In the genomic region with DNA sequence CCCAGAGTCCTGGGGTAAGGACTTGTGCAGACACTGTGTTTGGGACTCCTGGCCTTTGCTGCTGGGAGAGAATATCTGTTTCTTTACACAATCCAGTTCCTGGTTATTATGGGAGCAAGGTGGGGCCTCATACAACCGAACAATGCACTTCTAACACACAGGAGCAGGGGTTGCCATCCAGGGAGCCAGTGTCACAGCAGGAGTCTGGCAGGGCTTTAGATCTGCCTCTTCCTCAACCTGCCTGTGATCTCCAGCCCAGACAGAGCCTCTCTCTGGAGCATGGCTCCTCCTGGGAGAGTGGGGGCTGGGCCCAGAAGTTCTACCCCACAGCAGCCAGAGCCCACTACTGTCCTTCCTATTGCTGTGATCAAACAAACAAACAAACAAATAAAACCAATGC, we compare ENCODE assay signal across 21 mouse cellular contexts.
DNase-seq lines count a peak whose midpoint lies in the region; ATAC-seq lines count a peak whose summit lies in the region.
"Had no signal": no experiment of that assay in that cellular context is flagged by ENCODE, and none has a peak within 500 bp of the region (broad histone marks: within the 10 kb centered on the region; RNA-seq: fewer than 3 reads in every experiment).

No protein-coding gene starts in this region.

- no peaks in the 10 kb centered on the region for H3K27me3 ChIP-seq in hindbrain, embryonic 13.5 days
- no peaks in the 10 kb centered on the region for H3K27me3 ChIP-seq in hindbrain, embryonic 12.5 days
- no peaks in the 10 kb centered on the region for H3K27me3 ChIP-seq in hindbrain, embryonic 16.5 days (replicated peaks; ENCODE audit: control insufficient read depth, insufficient read depth, low read length)
- 0 out of 2 replicates have a peak, but pooled peaks cover 4% of the 10 kb centered on the region for H3K27me3 ChIP-seq in hindbrain, embryonic 14.5 days (ENCODE audit: control insufficient read depth, insufficient read depth, low read length)
- H3K27me3 ChIP-seq in neural tube, embryonic 15.5 days (replicated peaks), result no peaks in the 10 kb centered on the region
- H3K27me3 ChIP-seq: embryonic facial prominence, embryonic 13.5 days; forebrain, embryonic 15.5 days had no signal

- no peaks in the 10 kb centered on the region for H3K9me3 ChIP-seq in hindbrain, embryonic 13.5 days
- no peaks in the 10 kb centered on the region for H3K9me3 ChIP-seq in hindbrain, embryonic 12.5 days (replicated peaks)
- no peaks in the 10 kb centered on the region for H3K9me3 ChIP-seq in hindbrain, embryonic 16.5 days (ENCODE audit: control insufficient read depth, low read length)
- H3K9me3 ChIP-seq in hindbrain, embryonic 14.5 days (ENCODE audit: control insufficient read depth, low read length), result no peaks in the 10 kb centered on the region
- H3K9me3 ChIP-seq in neural tube, embryonic 15.5 days (replicated peaks), result no peaks in the 10 kb centered on the region
- H3K9me3 ChIP-seq: embryonic facial prominence, embryonic 13.5 days; forebrain, embryonic 13.5 days; forebrain, embryonic 15.5 days had no signal

- no peak for ATAC-seq in hindbrain, embryonic 13.5 days (ENCODE audit: low FRiP score)
- no peak for ATAC-seq in hindbrain, embryonic 12.5 days (ENCODE audit: low FRiP score)
- peak; percentile 24; the same call in 1 of the 2 replicates for ATAC-seq in hindbrain, embryonic 16.5 days
- ATAC-seq in hindbrain, embryonic 14.5 days (ENCODE audit: low FRiP score), result no peak
- no peak for ATAC-seq in neural tube, embryonic 15.5 days (ENCODE audit: low FRiP score)
- ATAC-seq: activated CD4-positive, CD25-positive, alpha-beta regulatory T cell, adult 4 months; forebrain, embryonic 13.5 days; forebrain, embryonic 15.5 days; forebrain, postnatal 0 days had no signal

- no peaks in the 10 kb centered on the region for H3K36me3 ChIP-seq in hindbrain, embryonic 13.5 days
- H3K36me3 ChIP-seq in hindbrain, embryonic 12.5 days, result no peaks in the 10 kb centered on the region
- H3K36me3 ChIP-seq in hindbrain, embryonic 16.5 days (ENCODE audit: control insufficient read depth, insufficient read depth, low read length), result no peaks in the 10 kb centered on the region
- no peaks in the 10 kb centered on the region for H3K36me3 ChIP-seq in hindbrain, embryonic 14.5 days (replicated peaks; ENCODE audit: control insufficient read depth, insufficient read depth)
- no peaks in the 10 kb centered on the region for H3K36me3 ChIP-seq in neural tube, embryonic 15.5 days
- H3K36me3 ChIP-seq: embryonic facial prominence, embryonic 13.5 days; forebrain, embryonic 15.5 days had no signal

- no peak overlapping the region for H3K4me3 ChIP-seq in hindbrain, embryonic 13.5 days
- H3K4me3 ChIP-seq in hindbrain, embryonic 12.5 days, result no peak overlapping the region
- H3K4me3 ChIP-seq in hindbrain, embryonic 16.5 days (ENCODE audit: low read length), result no peak overlapping the region
- H3K4me3 ChIP-seq in hindbrain, embryonic 14.5 days (replicated peaks; ENCODE audit: low read length), result no peak overlapping the region
- H3K4me3 ChIP-seq in neural tube, embryonic 15.5 days (replicated peaks), result no peak overlapping the region
- H3K4me3 ChIP-seq: embryonic facial prominence, embryonic 13.5 days; forebrain, embryonic 13.5 days; forebrain, embryonic 15.5 days had no signal

- 45% methylated on average over 1 of the region's 1 CpGs for WGBS in hindbrain, embryonic 13.5 days
- 48% methylated on average over 1 of the region's 1 CpGs for WGBS in hindbrain, embryonic 12.5 days
- WGBS in hindbrain, embryonic 16.5 days, result 82% methylated on average over 1 of the region's 1 CpGs
- WGBS in hindbrain, embryonic 14.5 days, result 58% methylated on average over 1 of the region's 1 CpGs
- WGBS in neural tube, embryonic 15.5 days, result 68% methylated on average over 1 of the region's 1 CpGs

- no peak overlapping the region for H3K9ac ChIP-seq in hindbrain, embryonic 13.5 days
- no peak overlapping the region for H3K9ac ChIP-seq in hindbrain, embryonic 12.5 days
- H3K9ac ChIP-seq in hindbrain, embryonic 16.5 days (ENCODE audit: low read depth, low read length), result no peak overlapping the region
- no peak overlapping the region for H3K9ac ChIP-seq in hindbrain, embryonic 14.5 days
- no peak overlapping the region for H3K9ac ChIP-seq in neural tube, embryonic 15.5 days (replicated peaks)
- H3K9ac ChIP-seq: embryonic facial prominence, embryonic 13.5 days; forebrain, embryonic 13.5 days; forebrain, embryonic 15.5 days; forebrain, postnatal 0 days had no signal

- H3K27ac ChIP-seq in hindbrain, embryonic 13.5 days, result peak overlapping the region; percentile 70; the same call in 1 of the 2 replicates
- H3K27ac ChIP-seq in hindbrain, embryonic 12.5 days, result no peak overlapping the region
- no peak overlapping the region for H3K27ac ChIP-seq in hindbrain, embryonic 16.5 days (ENCODE audit: low read depth, low read length)
- no peak overlapping the region for H3K27ac ChIP-seq in hindbrain, embryonic 14.5 days
- 0 out of 2 replicates have a peak overlapping the region, but pooled peaks have one; percentile 29 for H3K27ac ChIP-seq in neural tube, embryonic 15.5 days (replicated peaks)
- H3K27ac ChIP-seq: embryonic facial prominence, embryonic 13.5 days; forebrain, embryonic 13.5 days; forebrain, embryonic 15.5 days had no signal

- peaks cover 31% of the 10 kb centered on the region for H3K4me1 ChIP-seq in hindbrain, embryonic 13.5 days (replicated peaks)
- H3K4me1 ChIP-seq in hindbrain, embryonic 12.5 days, result no peaks in the 10 kb centered on the region
- no peaks in the 10 kb centered on the region for H3K4me1 ChIP-seq in hindbrain, embryonic 16.5 days (ENCODE audit: control insufficient read depth, insufficient read depth, low read depth, low read length)
- H3K4me1 ChIP-seq in hindbrain, embryonic 14.5 days (replicated peaks; ENCODE audit: control insufficient read depth, insufficient read depth, low read length), result peaks cover 4% of the 10 kb centered on the region; the same call in 1 of the 2 replicates
- peaks cover 22% of the 10 kb centered on the region for H3K4me1 ChIP-seq in neural tube, embryonic 15.5 days
- H3K4me1 ChIP-seq: embryonic facial prominence, embryonic 13.5 days had no signal

- H3K4me2 ChIP-seq in hindbrain, embryonic 13.5 days, result no peak overlapping the region
- H3K4me2 ChIP-seq in hindbrain, embryonic 12.5 days (replicated peaks), result no peak overlapping the region
- no peak overlapping the region for H3K4me2 ChIP-seq in hindbrain, embryonic 16.5 days (ENCODE audit: low read length)
- no peak overlapping the region for H3K4me2 ChIP-seq in hindbrain, embryonic 14.5 days (replicated peaks)
- H3K4me2 ChIP-seq in neural tube, embryonic 15.5 days, result no peak overlapping the region
- H3K4me2 ChIP-seq: embryonic facial prominence, embryonic 13.5 days; forebrain, embryonic 13.5 days; forebrain, embryonic 15.5 days had no signal

- DNase-seq in hindbrain, embryonic 14.5 days (ENCODE audit: low spot score), result no peak
- DNase-seq in neural tube, embryonic 10.5 days (ENCODE audit: extremely low spot score, low spot score), result no peak
- peak; percentile 51 for DNase-seq in ZHBTc4 (ENCODE audit: low read depth, low spot score)
- no peak for DNase-seq in right cerebral cortex, postnatal 4 days
- DNase-seq: adrenal gland, adult 8-10 months; adrenal gland, postnatal 14 days; adrenal gland, postnatal 36 days; cerebellum, adult 11-12 months; cerebellum, adult 2 months; cerebellum, adult 9-10 months; cerebellum, postnatal 10 days; cerebellum, postnatal 25 days; forebrain, postnatal 0 days had no signal

Comparison
In these comparisons a context has a peak if more than half of its experiments do, and no peak if none do; other contexts are left out.
1. H3K27ac ChIP-seq: peak in hindbrain, embryonic 13.5 days (single experiment) and neural tube, embryonic 15.5 days (single experiment); none in hindbrain, embryonic 12.5 days (single experiment), hindbrain, embryonic 16.5 days (single experiment) and hindbrain, embryonic 14.5 days (single experiment).